Mouse (Mus musculus): ENCODE data around the gene Csmd2. TPM values are rescaled to one million over a fixed set of nuclear protein-coding genes. Genes with fewer than 3 reads are reported as not detected.

Csmd2 gene
- polyA plus RNA-seq, 2 experiments = 0.22 to 0.33 TPM

GRCm38 (mm10) chr4:128597801-128598560 lies 610.3 kb downstream of the Csmd2 start:
- WGBS = 48% methylated on average over 12 of the region's 12 CpGs

DNA sequence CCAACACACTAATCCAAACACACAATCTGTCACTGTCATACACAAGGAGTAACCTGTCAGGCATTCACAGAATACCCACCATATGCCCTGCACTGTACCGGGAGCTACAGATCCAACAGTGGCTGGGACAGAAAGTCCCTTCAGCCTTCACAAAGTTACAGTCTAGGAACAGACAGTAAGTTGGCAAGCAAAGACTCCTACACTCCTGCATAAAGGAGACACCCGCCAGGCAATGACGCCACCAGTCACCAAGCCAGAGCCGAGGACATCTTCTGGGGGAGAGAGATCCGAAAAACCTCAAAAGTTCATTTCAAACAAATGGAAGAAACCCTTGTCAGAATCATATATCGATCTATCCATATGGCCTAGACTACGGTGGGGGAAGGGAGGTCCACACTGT lies 618.9 kb downstream of the Csmd2 start:
- Histone ChIP-seq H3K9ac (ENCODE audit: low read depth, low read length, severe bottlenecking) (no peak overlapping the region), H3K27me3 (ENCODE audit: control insufficient read depth, insufficient read depth, low read length) (no peaks in the 10 kb centered on the region), H3K4me3 (replicated peaks; ENCODE audit: low read length) (no peak overlapping the region), H3K4me2 (replicated peaks; ENCODE audit: low read depth, low read length, severe bottlenecking) (no peak overlapping the region), H3K36me3 (ENCODE audit: control insufficient read depth, insufficient read depth, low read length) (peaks cover 30% of the 10 kb centered on the region), H3K4me1 (ENCODE audit: control insufficient read depth, insufficient read depth, low read length) (peaks cover 9% of the 10 kb centered on the region), H3K9me3 (ENCODE audit: control insufficient read depth, low read length) (no peaks in the 10 kb centered on the region), H3K27ac (replicated peaks; ENCODE audit: low read depth, low read length) (no peak overlapping the region)
- no peak for TF ChIP-seq POLR2A (IDR thresholded peaks at IDR 0.05; ENCODE audit: borderline replicate concordance, extremely low read depth, insufficient read depth, insufficient read length)
- 97% methylated on average over 7 of the region's 7 CpGs for WGBS
- DNase-seq (ENCODE audit: low spot score) (no peak), ATAC-seq (ENCODE audit: low FRiP score, low read depth) (no peak)

More at GRCm38 (mm10) chr4:128597801-128598560, 610.3 kb downstream of the Csmd2 start:
- DNase-seq (ENCODE audit: low spot score) (no peak), ATAC-seq (ENCODE audit: low FRiP score, low read depth) (no peak)
- H3K4me3 ChIP-seq (replicated peaks; ENCODE audit: low read length) = no peak overlapping the region
- H3K9me3 ChIP-seq (ENCODE audit: control insufficient read depth, low read length) = no peaks in the 10 kb centered on the region
- no peak overlapping the region for H3K9ac ChIP-seq (ENCODE audit: low read depth, low read length, severe bottlenecking)
- no peak overlapping the region for H3K27ac ChIP-seq (replicated peaks; ENCODE audit: low read depth, low read length)
- peaks cover 21% of the 10 kb centered on the region for H3K36me3 ChIP-seq (ENCODE audit: control insufficient read depth, insufficient read depth, low read length)
- no peaks in the 10 kb centered on the region for H3K27me3 ChIP-seq (ENCODE audit: control insufficient read depth, insufficient read depth, low read length)
- TF ChIP-seq POLR2A (IDR thresholded peaks at IDR 0.05; ENCODE audit: borderline replicate concordance, extremely low read depth, insufficient read depth, insufficient read length) = no peak
- H3K4me1 ChIP-seq (ENCODE audit: control insufficient read depth, insufficient read depth, low read length) = no peaks in the 10 kb centered on the region
- H3K4me2 ChIP-seq (replicated peaks; ENCODE audit: low read depth, low read length, severe bottlenecking) = no peak overlapping the region

DNA sequence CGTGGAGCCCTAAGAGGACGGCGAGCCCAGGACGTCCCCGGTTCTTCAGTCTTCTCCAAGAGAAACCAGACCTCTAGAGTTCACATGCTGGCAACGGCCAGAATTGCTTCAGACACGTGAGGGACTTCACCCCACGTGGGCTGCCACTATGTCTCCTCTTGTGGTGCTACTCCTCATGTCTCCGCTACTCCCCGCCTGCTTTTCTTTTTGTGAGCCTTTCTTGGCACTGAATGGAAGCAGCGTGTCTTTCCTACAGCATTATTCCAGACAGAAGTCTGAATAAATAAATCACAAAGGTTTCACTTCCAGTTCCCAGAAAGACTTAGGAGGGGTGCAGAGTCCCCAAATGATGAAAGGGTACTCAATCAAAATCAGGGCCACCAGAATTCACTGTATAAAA lies 620.0 kb downstream of the Csmd2 start:
- no peak overlapping the region for H3K4me2 ChIP-seq (replicated peaks; ENCODE audit: low read depth, low read length, severe bottlenecking)
- no peak for TF ChIP-seq POLR2A (IDR thresholded peaks at IDR 0.05; ENCODE audit: borderline replicate concordance, extremely low read depth, insufficient read depth, insufficient read length)
- 91% methylated on average over 11 of the region's 11 CpGs for WGBS
- H3K9ac ChIP-seq (ENCODE audit: low read depth, low read length, severe bottlenecking) = no peak overlapping the region
- peaks cover 21% of the 10 kb centered on the region for H3K36me3 ChIP-seq (ENCODE audit: control insufficient read depth, insufficient read depth, low read length)
- H3K4me3 ChIP-seq (replicated peaks; ENCODE audit: low read length) = no peak overlapping the region
- H3K27ac ChIP-seq (replicated peaks; ENCODE audit: low read depth, low read length) = no peak overlapping the region
- ATAC-seq (ENCODE audit: low FRiP score, low read depth) (no peak), DNase-seq (ENCODE audit: low spot score) (no peak)
- H3K27me3 ChIP-seq (ENCODE audit: control insufficient read depth, insufficient read depth, low read length) = no peaks in the 10 kb centered on the region
- peaks cover 9% of the 10 kb centered on the region for H3K4me1 ChIP-seq (ENCODE audit: control insufficient read depth, insufficient read depth, low read length)
- no peaks in the 10 kb centered on the region for H3K9me3 ChIP-seq (ENCODE audit: control insufficient read depth, low read length)

- H3K27me3 ChIP-seq (ENCODE audit: control insufficient read depth, insufficient read depth, low read length) = no peaks in the 10 kb centered on the region
- 0 out of 2 replicates have a peak overlapping the region, but pooled peaks have one; percentile 48 for H3K27ac ChIP-seq (replicated peaks; ENCODE audit: low read depth, low read length)
- H3K4me3 ChIP-seq (replicated peaks; ENCODE audit: low read length) = peak overlapping the region; percentile 57
- WGBS = 10% methylated on average over 25 of the region's 27 CpGs
- H3K4me1 ChIP-seq (ENCODE audit: control insufficient read depth, insufficient read depth, low read length) = peaks cover 9% of the 10 kb centered on the region
- ATAC-seq (ENCODE audit: low FRiP score, low read depth) = peak; percentile 32; the same call in 1 of the 2 replicates
- H3K9me3 ChIP-seq (ENCODE audit: control insufficient read depth, low read length) = no peaks in the 10 kb centered on the region
- H3K9ac ChIP-seq (ENCODE audit: low read depth, low read length, severe bottlenecking) = peak overlapping the region; percentile 62
- DNase-seq (ENCODE audit: low spot score) = no peak
- no peak for TF ChIP-seq POLR2A (IDR thresholded peaks at IDR 0.05; ENCODE audit: borderline replicate concordance, extremely low read depth, insufficient read depth, insufficient read length)
- peak overlapping the region; percentile 76 for H3K4me2 ChIP-seq (replicated peaks; ENCODE audit: low read depth, low read length, severe bottlenecking)
- 0 out of 2 replicates have a peak, but pooled peaks cover 4% of the 10 kb centered on the region for H3K36me3 ChIP-seq (ENCODE audit: control insufficient read depth, insufficient read depth, low read length)
Observed at GRCm38 (mm10) chr4:128609276-128609924, 621.7 kb downstream of the Csmd2 start.

DNA sequence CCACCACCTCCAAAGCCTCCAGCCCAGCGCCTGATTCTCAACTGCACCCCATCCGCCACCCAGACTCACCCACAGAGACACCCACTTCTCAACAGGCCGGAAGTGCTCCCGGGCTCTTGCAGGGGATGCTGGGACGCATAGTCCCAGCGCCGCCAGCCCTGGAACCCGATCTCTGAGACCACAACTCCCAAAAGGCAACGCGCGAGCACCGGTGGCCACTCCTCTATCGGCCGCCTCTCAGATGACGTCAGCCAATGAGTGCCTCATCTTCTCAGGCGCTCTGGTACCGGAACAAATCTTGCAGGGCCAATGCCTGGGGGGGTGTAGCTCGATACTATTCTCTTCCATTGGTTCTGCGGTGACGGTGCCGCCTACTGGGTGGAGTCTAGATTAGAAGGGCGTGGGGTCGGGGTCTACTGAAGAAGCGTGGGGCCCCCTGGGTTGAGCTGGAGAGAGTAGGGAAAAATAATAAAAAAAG lies 622.3 kb downstream of the Csmd2 start, which contains the start of gene Zscan20:
Zscan20 (minus strand) TSS at position 174 of the 478 bp plus-strand sequence.
- Histone ChIP-seq H3K4me3 (replicated peaks; ENCODE audit: low read length) (peak within 1 kb of the TSS; percentile 57), H3K4me2 (replicated peaks; ENCODE audit: low read depth, low read length, severe bottlenecking) (peak within 1 kb of the TSS; percentile 76), H3K36me3 (ENCODE audit: control insufficient read depth, insufficient read depth, low read length) (no peaks in the 10 kb centered on the region), H3K9me3 (ENCODE audit: control insufficient read depth, low read length) (no peaks in the 10 kb centered on the region), H3K9ac (ENCODE audit: low read depth, low read length, severe bottlenecking) (peak within 1 kb of the TSS; percentile 62), H3K4me1 (ENCODE audit: control insufficient read depth, insufficient read depth, low read length) (peaks cover 9% of the 10 kb centered on the region), H3K27ac (replicated peaks; ENCODE audit: low read depth, low read length) (0 out of 2 replicates have a peak within 1 kb of the TSS, but pooled peaks have one; percentile 48), H3K27me3 (ENCODE audit: control insufficient read depth, insufficient read depth, low read length) (no peaks in the 10 kb centered on the region)
- peak; percentile 97 for ATAC-seq (ENCODE audit: low FRiP score, low read depth)
- peak; percentile 50; the same call in 1 of the 2 replicates for TF ChIP-seq POLR2A (IDR thresholded peaks at IDR 0.05; ENCODE audit: borderline replicate concordance, extremely low read depth, insufficient read depth, insufficient read length)
- DNase-seq (ENCODE audit: low spot score) = peak; percentile 100
- WGBS = 2% methylated on average over 24 of the region's 24 CpGs

Data from limb, embryonic 14.5 days (tissue).